Mouse (Mus musculus) liver, embryonic 14.5 days (tissue): ENCODE results near the gene Imp3.

Experiments
- CTCF ChIP-seq: IDR thresholded peaks from 2 replicates; pipeline ENCODE4 v1.5.1; 2016; ENCODE audit warnings: antibody characterized with exemption, low read depth, control low read depth
- EP300 ChIP-seq: IDR thresholded peaks from 2 replicates; pipeline ENCODE4 v1.6.1; 2016; ENCODE audit warnings: antibody characterized with exemption, low read depth

DNA sequence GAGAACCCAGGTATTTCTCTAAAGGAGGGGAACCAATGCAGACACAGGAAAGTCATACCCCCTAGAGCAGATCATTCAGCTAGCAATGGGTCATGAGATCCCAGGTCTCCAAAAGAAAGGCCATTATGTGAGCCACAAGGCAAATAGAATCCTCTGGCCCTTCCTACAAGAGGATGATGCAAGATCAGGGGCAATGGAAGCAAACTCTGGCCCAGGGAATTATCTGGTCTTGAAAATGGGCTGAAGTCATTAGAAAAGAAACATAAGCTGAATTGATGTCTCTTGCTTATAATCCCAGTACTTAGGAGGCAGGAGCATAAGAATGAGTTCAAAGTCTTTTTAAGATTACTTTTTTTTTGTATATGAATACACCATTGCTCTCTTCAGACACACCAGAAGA, 37.2 kb upstream of the Imp3 start:
- TF ChIP-seq CTCF (no peak), EP300 (no peak)
